Mouse (Mus musculus) midbrain, embryonic 16.5 days (tissue): ENCODE results near the gene Cd1d1. TPM values are rescaled to one million over a fixed set of nuclear protein-coding genes. Genes with fewer than 3 reads are reported as not detected.
A peak's percentile ranks its signal among the peaks of the same experiment; 100 is the strongest.
"Not testable (repeated sequence)": the region's sequence is repeated elsewhere in the genome, so short reads cannot be mapped to it uniquely, and the experiment has no call there.

Source experiments
- ATAC-seq: fragments of 200-750 bp; cut with Nextera tagmentation; 2 replicates; pipeline ENCODE4 v1.8.0; 2017; ENCODE audit warnings: moderate TSS enrichment
- H3K27ac ChIP-seq: fragments of 300-500 bp; sonication (generic); 2 replicates; pipeline ENCODE4 v1.5.1; 2014; ENCODE audit warnings: mild to moderate bottlenecking, low read length, mixed read lengths
- H3K27me3 ChIP-seq: fragments of 300-500 bp; sonication (generic); 2 replicates; pipeline ENCODE4 v1.6.1; 2014; ENCODE audit warnings: low read depth, low read length, mixed read lengths; ENCODE audit not compliant: control insufficient read depth, insufficient read depth
- H3K36me3 ChIP-seq: fragments of 300-500 bp; sonication (generic); 2 replicates; pipeline ENCODE4 v1.6.1; 2014; ENCODE audit warnings: mild to moderate bottlenecking, low read length, moderate library complexity, mixed read lengths; ENCODE audit not compliant: control insufficient read depth, insufficient read depth
- H3K4me1 ChIP-seq: fragments of 300-500 bp; sonication (generic); 2 replicates; pipeline ENCODE4 v1.6.1; 2014; ENCODE audit warnings: mild to moderate bottlenecking, low read length, mixed read lengths; ENCODE audit not compliant: control insufficient read depth, insufficient read depth
- H3K4me2 ChIP-seq: fragments of 300-500 bp; sonication (generic); 2 replicates; pipeline ENCODE4 v1.6.1; 2014; ENCODE audit warnings: mild to moderate bottlenecking, low read length, mixed read lengths
- H3K4me3 ChIP-seq: fragments of 300-500 bp; sonication (generic); 2 replicates; pipeline ENCODE4 v1.5.1; 2014; ENCODE audit warnings: low read depth, mild to moderate bottlenecking, low read length, moderate library complexity, mixed read lengths
- H3K9ac ChIP-seq: fragments of 300-500 bp; sonication (generic); 2 replicates; pipeline ENCODE4 v1.6.1; 2014; ENCODE audit warnings: low read depth, low read length, mixed read lengths
- H3K9me3 ChIP-seq: fragments of 300-500 bp; sonication (generic); replicated peaks from 2 replicates; pipeline ENCODE4 v1.6.1; 2014; ENCODE audit warnings: mild to moderate bottlenecking, low read length, mixed read lengths; ENCODE audit not compliant: control insufficient read depth, poor library complexity, severe bottlenecking
- WGBS: fragments of 180-500 bp; shearing (Covaris S2); extraction: QIAGEN DNeasy Blood & Tissue Kit; methylation state at CpG from one replicate; pipeline ENCODE4 v1.1.7; 2014; 5-methylcytosine and 5-hydroxymethylcytosine counted together
- polyA plus RNA-seq: library from polyadenylated mRNA; unstranded; fragments of >200 nt; fragmentation: Nextera tagmentation; extraction: Ambion mirVana; gene quantifications from 2 replicates; pipeline ENCODE4 v1.2.1, GENCODE M21; 2015

The Cd1d1 gene
- polyA plus RNA-seq, 1 experiment from 2014 or later, result 40.1 TPM

- not testable (repeated sequence) for H3K4me2 ChIP-seq, H3K27ac ChIP-seq, ATAC-seq, H3K36me3 ChIP-seq, H3K27me3 ChIP-seq, H3K9ac ChIP-seq, H3K4me3 ChIP-seq, H3K4me1 ChIP-seq, H3K9me3 ChIP-seq
- WGBS, result 79% methylated on average over 3 of the region's 3 CpGs
Measured at GRCm38 (mm10) chr3:87012406-87012805, 13.2 kb upstream of the Cd1d1 start.

DNA sequence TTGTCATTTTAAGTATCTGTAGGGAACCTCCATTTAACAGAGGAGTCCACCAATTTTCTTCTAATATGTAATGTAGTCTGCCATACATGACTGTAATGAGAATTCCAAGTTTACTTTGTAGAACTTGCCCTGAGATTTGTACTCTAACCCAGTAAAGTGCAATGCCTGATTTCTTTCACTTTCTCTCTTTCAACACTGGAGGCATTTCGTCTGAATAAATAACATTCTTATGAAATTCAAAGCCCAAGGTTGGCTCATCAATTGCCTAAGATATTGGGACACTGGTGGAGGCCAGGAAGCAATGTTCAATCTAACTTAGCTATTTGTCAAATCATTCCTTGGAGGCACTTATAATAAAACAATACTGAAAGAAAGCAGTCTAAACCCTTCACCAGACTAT, 9.0 kb upstream of the Cd1d1 start:
- 85% methylated on average over 1 of the region's 1 CpGs for WGBS
- not testable (repeated sequence) for ATAC-seq, H3K4me3 ChIP-seq, H3K9ac ChIP-seq, H3K4me2 ChIP-seq, H3K4me1 ChIP-seq, H3K9me3 ChIP-seq, H3K36me3 ChIP-seq, H3K27me3 ChIP-seq, H3K27ac ChIP-seq

DNA sequence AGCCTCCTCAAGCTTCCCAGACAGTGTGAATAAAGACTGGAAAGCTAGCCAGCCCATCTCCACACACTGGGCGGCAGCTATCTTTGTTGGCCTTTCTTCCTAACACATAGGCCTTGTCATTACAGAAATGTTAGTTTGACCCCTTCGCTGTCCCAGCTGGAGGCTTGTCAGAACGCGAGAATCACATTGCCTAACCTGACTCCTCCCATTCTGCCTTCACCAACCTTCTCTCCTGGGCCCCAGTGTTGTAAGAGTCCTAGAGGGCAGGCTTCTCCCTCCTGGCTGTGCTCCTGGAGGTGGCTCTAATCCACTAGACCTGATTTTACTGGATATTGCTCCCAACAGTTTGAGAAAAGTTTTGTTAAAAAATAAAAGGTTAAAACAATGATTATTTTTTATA, 1.4 kb upstream of the Cd1d1 start:
- no peaks in the 10 kb centered on the region for H3K27me3 ChIP-seq
- 29% methylated on average over 4 of the region's 4 CpGs for WGBS
- H3K4me3 ChIP-seq, result no peak overlapping the region

DNA sequence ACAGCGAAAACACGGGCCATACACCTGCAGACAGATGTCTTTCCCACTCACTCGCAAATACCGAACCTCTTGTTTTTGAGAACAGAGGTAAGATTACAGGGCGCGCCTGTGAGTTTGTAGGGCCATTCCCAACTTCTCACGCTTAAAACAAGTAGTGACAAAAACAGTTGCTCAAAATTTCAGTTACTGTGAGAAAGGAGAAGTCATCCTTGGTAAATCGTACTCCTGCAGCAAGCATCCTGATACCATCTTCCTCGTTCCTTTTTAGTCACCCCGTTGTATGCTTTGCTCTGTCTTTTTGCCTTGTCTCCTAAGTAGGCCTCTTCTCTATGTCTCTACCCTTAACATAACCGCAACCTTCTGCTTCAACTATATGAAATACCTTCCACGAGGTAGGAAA, 810 bp upstream of the Cd1d1 start:
- Histone ChIP-seq H3K27ac (no peak overlapping the region), H3K27me3 (no peaks in the 10 kb centered on the region), H3K9ac (no peak overlapping the region), H3K4me3 (no peak overlapping the region), H3K9me3 (no peaks in the 10 kb centered on the region), H3K4me2 (peak overlapping the region; percentile 59), H3K4me1 (0 out of 2 replicates have a peak, but pooled peaks cover 3% of the 10 kb centered on the region), H3K36me3 (no peaks in the 10 kb centered on the region)
- 92% methylated on average over 12 of the region's 12 CpGs for WGBS
- no peak for ATAC-seq

More for the DNA sequence above, 1.4 kb upstream of the Cd1d1 start:
- Histone ChIP-seq H3K9ac (no peak overlapping the region), H3K9me3 (no peaks in the 10 kb centered on the region), H3K36me3 (no peaks in the 10 kb centered on the region), H3K4me1 (0 out of 2 replicates have a peak, but pooled peaks cover 3% of the 10 kb centered on the region), H3K27ac (no peak overlapping the region), H3K4me2 (no peak overlapping the region)
- no peak for ATAC-seq

DNA sequence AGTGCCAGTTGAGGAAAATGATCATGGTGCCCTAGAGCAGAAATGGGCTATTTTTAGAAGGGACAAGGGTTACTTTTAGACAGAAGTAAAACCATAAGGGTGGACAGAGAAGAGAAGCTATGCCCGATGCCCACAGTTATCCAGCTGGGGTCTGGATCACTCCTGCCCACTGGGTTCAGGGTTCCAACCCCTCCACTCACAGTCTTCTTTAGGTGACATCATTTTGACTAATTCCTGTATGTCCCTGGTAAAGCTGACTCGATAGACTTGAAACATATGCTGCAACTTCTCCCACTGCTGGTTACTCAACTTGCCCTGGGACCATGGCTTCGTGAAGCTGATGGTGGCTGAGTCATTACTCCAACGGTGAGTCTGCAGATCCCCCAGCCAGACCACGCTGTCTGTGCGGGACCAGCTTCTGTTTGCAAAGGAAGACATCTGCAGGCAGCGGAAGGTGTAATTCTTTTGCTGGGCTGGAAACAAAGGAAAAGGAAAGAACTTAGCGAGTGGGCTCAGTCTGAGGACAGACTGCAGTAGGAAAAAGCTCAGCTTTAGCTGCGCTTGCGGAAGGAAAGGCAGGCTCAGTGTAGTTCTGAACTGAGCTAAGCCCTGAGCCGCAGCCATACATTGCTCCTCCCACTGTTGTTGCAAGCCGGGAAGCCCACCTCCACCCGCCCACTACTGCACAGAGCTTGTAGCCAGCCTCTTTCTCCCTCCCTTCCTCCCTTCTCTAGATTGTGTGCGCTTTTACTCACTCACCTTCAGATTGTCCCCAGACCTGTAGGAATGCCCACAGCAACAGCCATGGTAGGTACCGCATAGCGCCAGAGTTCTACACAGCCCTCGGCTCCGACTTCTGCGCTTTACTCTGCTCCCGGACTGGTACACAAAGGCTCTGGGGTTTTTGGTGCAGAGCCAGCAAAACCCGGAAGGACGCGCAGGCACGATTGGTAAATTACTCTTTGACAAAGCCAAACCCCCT, 517 bp downstream of the Cd1d1 start:
- Histone ChIP-seq H3K4me2 (peak overlapping the region; percentile 59), H3K9ac (peak overlapping the region; percentile 65), H3K27ac (peak overlapping the region; percentile 84), H3K4me3 (peak overlapping the region; percentile 41)
- not testable (repeated sequence) for H3K9me3 ChIP-seq, H3K27me3 ChIP-seq, H3K4me1 ChIP-seq, H3K36me3 ChIP-seq
- WGBS, result 4% methylated on average over 23 of the region's 24 CpGs
- peak; percentile 99 for ATAC-seq

GRCm38 (mm10) chr3:86996111-86996510, 3.1 kb downstream of the Cd1d1 start:
- no peak overlapping the region for H3K27ac ChIP-seq
- 92% methylated on average over 4 of the region's 4 CpGs for WGBS

GRCm38 (mm10) chr3:86995381-86995780, 3.9 kb downstream of the Cd1d1 start:
- Histone ChIP-seq H3K9me3 (no peaks in the 10 kb centered on the region), H3K4me1 (0 out of 2 replicates have a peak, but pooled peaks cover 3% of the 10 kb centered on the region), H3K9ac (no peak overlapping the region), H3K36me3 (no peaks in the 10 kb centered on the region), H3K27me3 (no peaks in the 10 kb centered on the region), H3K4me2 (no peak overlapping the region), H3K27ac (no peak overlapping the region), H3K4me3 (no peak overlapping the region)
- no peak for ATAC-seq
- 61% methylated on average over 1 of the region's 1 CpGs for WGBS

More at GRCm38 (mm10) chr3:86996111-86996510, 3.1 kb downstream of the Cd1d1 start:
- Histone ChIP-seq H3K4me3 (no peak overlapping the region), H3K9ac (no peak overlapping the region), H3K4me2 (no peak overlapping the region), H3K9me3 (no peaks in the 10 kb centered on the region), H3K4me1 (0 out of 2 replicates have a peak, but pooled peaks cover 3% of the 10 kb centered on the region), H3K36me3 (no peaks in the 10 kb centered on the region), H3K27me3 (no peaks in the 10 kb centered on the region)
- ATAC-seq, result no peak

DNA sequence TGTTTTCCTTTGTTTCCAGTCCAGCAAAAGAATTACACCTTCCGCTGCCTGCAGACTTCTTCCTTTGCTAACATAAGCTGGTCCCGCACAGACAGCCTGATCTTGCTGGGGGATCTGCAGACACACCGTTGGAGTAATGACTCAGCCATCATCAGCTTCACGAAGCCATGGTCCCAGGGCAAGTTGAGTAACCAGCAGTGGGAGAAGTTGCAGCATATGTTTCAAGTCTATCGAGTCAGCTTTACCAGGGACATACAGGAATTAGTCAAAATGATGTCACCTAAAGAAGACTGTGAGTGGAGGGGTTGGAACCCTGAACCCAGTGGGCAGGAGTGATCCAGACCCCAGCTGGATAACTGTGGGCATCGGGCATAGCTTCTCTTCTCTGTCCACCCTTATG, 12.3 kb downstream of the Cd1d1 start:
- not testable (repeated sequence) for H3K36me3 ChIP-seq, H3K27ac ChIP-seq, H3K4me1 ChIP-seq, H3K9me3 ChIP-seq, ATAC-seq, H3K27me3 ChIP-seq, H3K9ac ChIP-seq
- peak overlapping the region; percentile 28; the same call in 1 of the 2 replicates for H3K4me3 ChIP-seq
- 29% methylated on average over 5 of the region's 6 CpGs for WGBS
- peak overlapping the region; percentile 54 for H3K4me2 ChIP-seq

DNA sequence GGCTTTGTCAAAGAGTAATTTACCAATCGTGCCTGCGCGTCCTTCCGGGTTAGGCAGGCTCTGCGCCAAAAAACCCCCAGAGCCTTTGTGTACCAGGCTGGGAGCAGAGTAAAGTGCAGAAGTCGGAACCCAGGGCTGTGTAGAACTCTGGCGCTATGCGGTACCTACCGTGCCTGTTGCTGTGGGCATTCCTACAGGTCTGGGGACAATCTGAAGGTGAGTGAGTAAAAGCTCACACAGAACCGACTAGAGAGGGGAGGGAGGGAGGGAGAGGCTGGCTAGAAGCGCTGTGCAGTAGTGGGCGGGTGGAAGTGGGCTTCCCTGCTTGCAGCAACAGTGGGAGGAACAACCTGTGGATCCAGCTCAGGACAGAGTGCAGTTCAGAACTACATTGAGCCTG, 12.8 kb downstream of the Cd1d1 start:
- H3K9ac ChIP-seq, result peak overlapping the region; percentile 22; the same call in 1 of the 2 replicates
- 0 out of 2 replicates have a peak, but pooled peaks cover 4% of the 10 kb centered on the region for H3K4me1 ChIP-seq
- 7% methylated on average over 12 of the region's 12 CpGs for WGBS
- peak overlapping the region; percentile 54 for H3K4me2 ChIP-seq
- no peaks in the 10 kb centered on the region for H3K36me3 ChIP-seq
- no peaks in the 10 kb centered on the region for H3K27me3 ChIP-seq
- ATAC-seq, result peak; percentile 32; the same call in 1 of the 2 replicates
- H3K27ac ChIP-seq, result no peak overlapping the region
- no peaks in the 10 kb centered on the region for H3K9me3 ChIP-seq
- H3K4me3 ChIP-seq, result peak overlapping the region; percentile 28
